Mouse (Mus musculus): ENCODE data around the gene Tmem201. TPM values are rescaled to one million over a fixed set of nuclear protein-coding genes. Genes with fewer than 3 reads are reported as not detected.

Tmem201 gene
- total RNA-seq, 4 experiments from 2014 or later, result 65.4 to 71.4 (median 69.0) TPM

- no peak for DNase-seq (ENCODE audit: low spot score in 2 of 2)
Observed at GRCm38 (mm10) chr4:149721163-149721562, 16.7 kb downstream of the Tmem201 start.

DNA sequence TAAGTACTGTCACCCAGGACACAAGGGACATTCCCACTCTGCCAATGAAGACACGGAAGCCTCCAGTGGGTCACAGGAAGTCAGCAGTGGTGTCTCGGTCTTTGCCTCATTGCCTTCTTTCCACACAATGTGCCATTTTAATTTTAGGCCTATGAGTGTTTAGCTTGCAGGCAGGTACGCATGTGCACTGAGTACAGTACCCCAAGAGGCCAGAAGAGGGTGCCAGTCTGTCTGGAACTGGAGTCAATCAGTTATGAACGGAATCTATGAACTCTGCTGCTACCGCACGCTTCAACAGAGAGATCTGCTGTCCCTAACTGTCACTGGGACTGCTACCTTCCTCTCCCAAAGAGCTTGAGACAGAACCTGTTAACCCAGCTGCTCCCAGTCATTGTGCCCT, 18.2 kb downstream of the Tmem201 start:
- DNase-seq (ENCODE audit: low spot score in 2 of 2), result no peak

DNA sequence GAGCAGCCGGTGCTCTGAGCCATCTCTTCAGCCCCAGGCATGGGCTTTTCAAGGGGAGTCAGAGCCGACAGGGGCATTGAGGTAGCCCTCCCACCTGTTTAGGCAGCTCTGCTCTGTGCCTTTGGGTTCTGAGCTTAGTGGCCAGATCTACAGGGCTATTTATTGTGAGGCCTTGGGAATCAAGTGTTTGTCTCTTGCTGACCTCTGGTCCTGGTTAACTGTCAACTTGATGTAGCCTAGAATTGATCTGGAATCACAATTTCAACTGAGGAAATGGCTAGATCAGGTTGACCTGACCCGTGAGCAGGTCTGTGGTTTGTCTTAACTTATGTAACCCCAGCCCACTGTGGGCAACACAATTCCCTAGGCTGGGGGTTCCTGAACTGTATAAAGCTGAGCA, 23.3 kb downstream of the Tmem201 start:
- no peak for DNase-seq (ENCODE audit: low spot score in 2 of 2)

DNA sequence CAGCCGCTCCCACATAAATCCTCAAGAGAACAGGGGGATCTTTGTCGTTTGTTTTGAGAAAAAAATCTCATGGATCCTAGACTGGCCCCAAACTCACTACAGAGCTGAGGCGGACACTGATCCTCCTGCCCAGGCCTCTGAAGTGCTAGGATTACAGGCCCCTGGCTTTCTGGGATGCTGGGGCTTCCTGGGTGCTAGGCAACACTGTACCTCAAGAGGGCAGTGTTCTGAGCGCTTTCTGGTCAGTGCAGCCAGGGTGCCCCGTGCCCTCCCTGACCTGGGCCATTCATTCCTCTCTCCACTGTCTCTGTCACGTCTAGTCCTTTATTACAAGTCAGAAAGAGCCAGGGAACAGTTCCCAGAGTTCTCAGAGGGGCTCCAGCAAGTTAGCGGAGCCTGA, 25.9 kb downstream of the Tmem201 start:
- no peak for DNase-seq (ENCODE audit: low spot score in 2 of 2)

DNA sequence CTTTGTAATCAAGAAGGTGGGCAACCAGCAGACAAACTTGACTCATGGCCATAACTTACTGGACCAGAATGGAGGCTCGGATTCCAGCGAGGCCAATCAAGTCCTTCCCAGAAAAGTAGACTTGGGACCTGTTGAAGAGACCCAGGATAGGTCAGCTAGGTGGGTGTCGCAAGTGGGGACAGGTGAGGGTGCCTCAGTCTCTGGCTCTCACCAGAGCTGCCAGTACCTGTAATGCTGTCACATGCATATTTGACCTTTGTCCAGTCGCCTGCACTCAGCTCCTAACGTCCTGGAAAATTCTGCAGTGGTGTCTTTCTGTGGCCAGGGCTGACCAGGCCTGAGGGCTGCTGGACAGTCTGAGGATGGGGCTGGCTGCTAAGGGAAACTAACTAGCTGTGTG, 26.4 kb downstream of the Tmem201 start:
- DNase-seq (ENCODE audit: low spot score in 2 of 2), result no peak

DNA sequence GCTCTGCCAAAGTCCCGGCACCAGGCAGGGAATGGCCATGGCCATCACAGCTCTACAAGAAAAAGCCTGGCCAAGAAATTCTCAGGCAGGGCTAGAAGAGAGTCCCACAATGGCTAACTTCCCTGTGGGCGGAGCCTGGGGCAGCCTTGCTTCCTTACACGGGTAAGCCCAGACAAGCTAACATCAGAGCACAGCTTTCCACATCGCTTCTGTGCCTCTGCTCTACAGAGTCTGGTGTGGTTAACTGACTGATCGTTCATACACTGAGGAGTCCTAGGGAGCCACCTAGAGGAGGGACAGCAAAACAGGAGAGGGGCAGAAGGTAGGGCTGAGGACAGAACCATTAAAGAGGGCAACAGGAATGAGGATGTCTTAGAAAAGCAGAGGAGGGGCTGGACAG, 27.3 kb downstream of the Tmem201 start:
- no peak for DNase-seq (ENCODE audit: low spot score in 2 of 2)

DNA sequence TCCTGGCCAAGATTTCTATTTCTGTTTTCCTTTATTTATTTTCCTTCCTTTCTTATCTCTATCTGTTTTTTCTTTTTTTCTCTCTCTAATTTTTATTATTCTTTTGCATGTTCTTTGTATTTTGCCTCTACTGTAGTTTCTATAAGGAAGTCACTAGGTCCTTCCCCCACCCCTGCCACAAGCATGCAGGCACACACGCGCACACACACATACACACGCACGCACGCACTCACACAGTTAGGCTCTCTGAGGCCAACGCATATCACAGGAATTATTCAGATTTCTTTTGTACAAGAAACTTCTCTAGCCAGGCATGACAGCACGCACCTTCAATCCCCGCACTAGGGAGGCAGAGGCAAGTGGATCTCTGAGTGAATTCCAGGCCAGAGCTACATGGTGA, 31.9 kb downstream of the Tmem201 start:
- DNase-seq (ENCODE audit: low spot score in 2 of 2), result no peak

GRCm38 (mm10) chr4:149705298-149705697, 32.5 kb downstream of the Tmem201 start:
- DNase-seq (ENCODE audit: low spot score in 2 of 2), result no peak

- DNase-seq (ENCODE audit: low spot score in 2 of 2), result no peak
Observed at GRCm38 (mm10) chr4:149702210-149702979, 35.4 kb downstream of the Tmem201 start, which contains the start of gene Pik3cd. Pik3cd (minus strand) TSS chr4:149702571.

GRCm38 (mm10) chr4:149701426-149702209, 36.2 kb downstream of the Tmem201 start:
- DNase-seq (ENCODE audit: low spot score in 2 of 2), result no peak

DNA sequence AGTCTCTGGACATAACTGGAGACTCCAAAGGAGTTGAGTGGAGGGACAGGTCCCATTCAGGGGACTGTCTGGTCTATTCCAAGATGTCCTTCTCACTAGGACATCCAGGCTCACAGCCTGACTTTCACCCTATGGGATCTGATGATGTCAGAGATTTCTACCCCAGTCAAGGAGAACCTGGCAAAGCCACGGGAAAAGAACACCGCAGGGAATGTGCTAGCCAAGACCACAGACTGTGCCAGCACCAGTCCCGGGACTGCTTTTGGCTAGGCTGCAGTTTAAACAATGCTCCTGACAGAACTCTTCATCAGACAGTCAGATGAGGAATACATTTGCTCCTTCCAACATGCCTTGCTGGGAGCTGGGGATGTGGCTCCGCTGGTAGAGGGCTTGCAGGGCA, 37.9 kb downstream of the Tmem201 start:
- no peak for DNase-seq (ENCODE audit: low spot score in 2 of 2)

- no peak for DNase-seq (ENCODE audit: low spot score in 2 of 2)
Observed at GRCm38 (mm10) chr4:149698197-149698821, 39.5 kb downstream of the Tmem201 start.

- DNase-seq (ENCODE audit: low spot score in 2 of 2), result no peak
Observed at GRCm38 (mm10) chr4:149697506-149698196, 40.2 kb downstream of the Tmem201 start.

DNA sequence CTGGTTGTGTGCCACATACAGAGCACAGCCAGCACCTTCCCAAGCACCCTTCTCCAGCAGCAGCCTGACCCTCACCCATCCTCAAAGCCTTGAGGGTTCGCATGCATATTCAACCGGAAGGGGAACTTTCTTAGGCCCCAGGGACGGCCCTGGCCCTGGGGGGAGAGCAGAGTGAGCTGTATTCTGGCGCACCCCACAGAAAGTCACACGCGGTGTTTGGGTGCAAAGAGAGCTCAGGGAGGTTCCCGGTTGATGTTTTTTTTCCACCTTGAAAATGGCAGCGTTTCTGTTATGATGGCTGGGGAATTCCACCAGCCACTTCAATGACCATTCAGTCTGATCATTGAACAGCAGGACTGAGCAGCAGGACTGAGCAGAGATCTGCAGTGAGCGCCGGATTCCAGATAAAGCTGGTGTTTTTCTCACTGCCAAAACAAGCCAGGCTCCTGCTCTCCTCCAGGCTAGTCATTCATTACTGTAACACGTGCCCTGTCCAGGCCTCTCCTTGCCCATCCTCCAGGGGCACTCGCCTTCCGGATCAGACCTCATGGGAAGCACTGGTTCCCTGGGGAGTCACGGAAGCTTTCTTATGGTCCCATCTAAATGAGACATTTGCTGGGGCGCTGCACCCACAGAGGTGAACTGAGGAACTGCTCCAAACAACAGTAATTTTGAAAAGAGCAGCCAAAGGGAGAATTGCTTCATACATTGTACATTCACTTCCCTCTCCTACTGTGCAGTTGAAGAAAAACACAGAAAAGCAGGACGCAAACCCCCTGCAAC, 41.5 kb downstream of the Tmem201 start:
- no peak for DNase-seq (ENCODE audit: low spot score in 2 of 2)

DNA sequence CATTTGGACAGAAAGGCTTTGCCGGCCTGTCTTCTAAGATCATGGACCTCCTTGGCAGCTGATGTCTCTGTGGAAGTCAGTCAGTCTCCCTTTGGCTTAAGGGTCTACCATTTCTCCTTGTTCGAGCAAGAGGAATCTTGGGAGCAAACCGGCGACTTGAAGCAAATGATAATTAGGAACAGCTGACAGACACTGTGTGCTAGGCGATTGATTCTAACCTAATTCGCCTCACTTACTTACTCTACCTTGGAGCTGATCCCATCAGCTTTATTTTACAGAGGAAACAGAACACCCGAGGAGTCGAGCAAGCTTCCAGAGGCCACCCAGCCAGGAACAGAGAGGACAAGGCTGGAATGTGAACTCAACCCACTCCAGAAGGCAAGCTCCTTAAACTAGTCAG, 46.5 kb downstream of the Tmem201 start:
- no peak for DNase-seq (ENCODE audit: low spot score in 2 of 2)

DNA sequence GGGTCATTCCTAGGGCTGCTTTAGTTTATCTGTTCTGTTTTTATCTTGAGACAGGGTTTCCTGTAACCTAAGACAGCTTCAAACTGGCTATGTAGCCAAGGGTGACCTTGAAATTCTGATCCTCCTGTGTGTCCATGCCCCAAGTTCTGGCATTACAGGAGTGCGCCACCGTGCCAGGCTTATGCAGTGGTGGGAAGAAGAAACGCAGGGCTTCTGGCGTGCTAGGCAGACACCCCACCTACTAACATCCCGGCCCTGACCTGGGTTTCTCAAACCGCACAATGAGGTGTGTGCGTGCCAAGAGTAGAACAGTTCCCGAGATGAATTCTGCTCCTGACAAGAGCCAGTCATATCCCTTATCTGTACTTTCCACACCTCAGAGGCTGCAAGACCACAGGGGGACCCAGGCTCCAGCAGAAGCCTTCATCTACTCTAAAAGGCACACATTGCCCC, 47.0 kb downstream of the Tmem201 start:
- DNase-seq (ENCODE audit: low spot score in 2 of 2), result no peak

DNA sequence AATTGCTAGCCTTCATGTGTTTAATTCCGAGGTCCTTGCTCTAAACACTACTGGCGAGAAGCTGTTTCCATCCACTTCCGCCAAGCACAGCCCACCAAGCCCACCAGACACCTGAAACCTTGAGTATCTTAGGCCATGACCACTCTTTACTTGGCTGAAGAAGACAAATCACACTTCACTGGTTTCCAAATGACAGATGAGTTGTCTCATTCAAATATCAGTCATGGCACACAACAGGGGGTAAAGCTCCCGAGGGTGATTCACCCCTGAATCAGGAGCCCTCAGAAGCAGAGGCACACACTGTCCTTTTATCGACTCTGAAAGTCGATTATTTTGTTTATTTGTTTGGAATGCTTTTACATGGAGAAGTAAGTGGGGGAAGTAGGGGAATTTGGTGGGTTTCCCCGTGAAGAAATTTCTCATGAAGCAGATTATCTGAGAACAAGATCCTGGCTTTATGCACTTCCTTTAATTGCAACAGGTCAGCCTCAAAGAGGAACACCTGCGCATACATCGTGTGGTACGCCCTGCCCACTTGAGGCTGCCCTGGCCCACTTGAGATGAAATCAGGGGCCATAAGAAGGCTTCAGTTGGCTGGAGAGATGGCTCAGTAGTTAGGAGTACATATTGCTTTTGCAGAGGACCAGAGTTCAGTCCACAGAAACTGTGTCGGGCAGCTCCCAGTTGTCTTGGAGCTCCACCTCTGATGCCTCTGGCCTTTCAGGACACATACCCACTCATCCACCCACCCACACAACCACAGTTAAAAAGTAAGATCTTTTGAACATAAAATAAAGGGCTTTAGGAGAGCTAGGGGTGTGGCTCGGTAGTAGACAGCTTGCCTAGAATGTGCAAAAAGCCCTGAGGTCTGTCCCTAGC, 47.8 kb downstream of the Tmem201 start:
- no peak for DNase-seq (ENCODE audit: low spot score in 2 of 2)

DNA sequence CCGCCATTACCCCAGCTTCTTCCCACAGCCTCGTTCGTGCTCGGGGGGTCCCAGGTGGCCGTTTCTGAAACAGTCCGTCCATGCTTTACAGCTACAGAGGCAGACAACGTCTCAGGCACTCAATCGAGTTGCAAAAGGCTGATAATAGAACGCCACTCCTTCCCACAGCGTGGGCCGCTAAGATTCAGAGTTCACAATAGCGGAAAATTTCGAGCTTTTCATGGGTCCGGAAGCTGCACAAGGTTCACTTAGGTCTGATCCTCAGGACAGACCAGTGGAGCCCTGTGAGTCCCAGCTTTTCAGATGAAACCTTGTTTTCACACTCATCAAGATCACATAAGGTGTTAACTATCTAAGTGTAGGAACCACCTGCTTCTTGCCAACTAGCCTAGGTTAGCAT, 49.0 kb downstream of the Tmem201 start:
- no peak for DNase-seq (ENCODE audit: low spot score in 2 of 2)

DNA sequence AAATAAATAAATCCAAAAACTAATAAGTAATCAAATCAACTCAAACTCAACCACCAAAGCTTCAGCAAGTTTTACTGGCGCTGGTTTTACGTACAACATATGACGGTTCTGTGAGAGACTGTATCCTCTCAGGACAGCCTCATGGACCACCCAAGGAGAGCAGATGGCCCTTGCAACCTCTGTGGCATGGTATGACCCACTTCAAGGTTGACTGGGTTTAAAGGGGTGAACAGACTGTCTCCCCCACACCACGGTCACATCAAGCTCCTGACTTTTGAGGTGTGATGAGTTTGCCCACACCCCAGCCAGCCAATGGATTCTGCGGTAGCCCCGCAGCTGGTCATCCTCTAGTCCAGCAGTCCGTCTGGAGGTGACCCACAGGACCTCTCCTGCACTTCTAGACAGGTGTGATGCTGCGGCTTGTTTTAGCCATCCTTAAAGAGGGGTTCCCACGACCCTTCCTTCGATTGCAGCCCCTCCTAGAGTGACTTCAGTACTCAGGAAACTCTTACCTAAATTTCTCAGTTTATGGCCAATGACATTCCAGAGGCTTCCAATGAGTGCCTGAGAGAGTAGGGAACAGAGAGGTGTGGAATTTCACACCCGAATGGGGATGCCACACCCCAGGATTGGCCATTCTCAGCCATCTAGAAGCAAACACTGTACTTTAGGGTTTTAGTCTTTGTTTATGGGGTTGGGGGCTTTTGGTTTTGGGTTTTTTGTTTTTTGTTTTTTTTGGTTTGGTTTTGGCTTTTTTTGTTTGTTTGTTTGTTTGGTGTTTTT, 52.8 kb downstream of the Tmem201 start:
- DNase-seq (ENCODE audit: low spot score in 2 of 2), result no peak

Data from left cerebral cortex, adult 8-10 months (tissue).